Mouse (Mus musculus) midbrain, embryonic 11.5 days (tissue): ENCODE measurements around the gene Ier5l. TPM values are rescaled to one million over a fixed set of nuclear protein-coding genes. Genes with fewer than 3 reads are reported as not detected.

ENCODE experiments used
- ATAC-seq: fragments of 200-750 bp; cut with Nextera tagmentation; 2 replicates; pipeline ENCODE4 v1.8.0; 2017; ENCODE audit warnings: moderate TSS enrichment, moderate library complexity; ENCODE audit not compliant: low FRiP score
- DNase-seq: peaks from one replicate; pipeline ENCODE4 v3.0.0; 2015; ENCODE audit warnings: low spot score; ENCODE audit errors: missing footprints
- H3K27ac ChIP-seq: fragments of 300-500 bp; sonication (generic); 2 replicates; pipeline ENCODE4 v1.5.1; 2014; ENCODE audit warnings: low read depth, low read length
- H3K27me3 ChIP-seq: fragments of 300-500 bp; sonication (generic); 2 replicates; pipeline ENCODE4 v1.6.1; 2014; ENCODE audit warnings: mild to moderate bottlenecking, low read length, moderate library complexity, mixed read lengths; ENCODE audit not compliant: control insufficient read depth, insufficient read depth
- H3K36me3 ChIP-seq: fragments of 300-500 bp; sonication (generic); 2 replicates; pipeline ENCODE4 v1.6.1; 2014; ENCODE audit warnings: mild to moderate bottlenecking, low read length, moderate library complexity, mixed read lengths; ENCODE audit not compliant: control insufficient read depth, insufficient read depth
- H3K4me1 ChIP-seq: fragments of 300-500 bp; sonication (generic); 2 replicates; pipeline ENCODE4 v1.6.1; 2014; ENCODE audit warnings: low read length; ENCODE audit not compliant: control insufficient read depth, insufficient read depth
- H3K4me2 ChIP-seq: fragments of 300-500 bp; sonication (generic); 2 replicates; pipeline ENCODE4 v1.6.1; 2014; ENCODE audit warnings: mild to moderate bottlenecking, moderate library complexity
- H3K4me3 ChIP-seq: fragments of 300-500 bp; sonication (generic); 2 replicates; pipeline ENCODE4 v1.5.1; 2014; ENCODE audit warnings: low read depth, low read length
- H3K9ac ChIP-seq: fragments of 300-500 bp; sonication (generic); 2 replicates; pipeline ENCODE4 v1.6.1; 2014; ENCODE audit warnings: low read length
- H3K9me3 ChIP-seq: fragments of 300-500 bp; sonication (generic); 2 replicates; pipeline ENCODE4 v1.6.1; 2016; ENCODE audit warnings: low read length; ENCODE audit not compliant: control insufficient read depth
- WGBS: fragments of 180-500 bp; shearing (Covaris S2); extraction: QIAGEN DNeasy Blood & Tissue Kit; methylation state at CpG from one replicate; pipeline ENCODE4 v1.1.7; 2014; 5-methylcytosine and 5-hydroxymethylcytosine counted together
- polyA plus RNA-seq: library from polyadenylated mRNA; unstranded; fragments of >200 nt; fragmentation: Nextera tagmentation; extraction: Ambion mirVana; gene quantifications from 2 replicates; pipeline ENCODE4 v1.2.1, GENCODE M21; 2014

Ier5l gene
- polyA plus RNA-seq, 1 experiment from 2014 or later = 5.0 TPM

DNA sequence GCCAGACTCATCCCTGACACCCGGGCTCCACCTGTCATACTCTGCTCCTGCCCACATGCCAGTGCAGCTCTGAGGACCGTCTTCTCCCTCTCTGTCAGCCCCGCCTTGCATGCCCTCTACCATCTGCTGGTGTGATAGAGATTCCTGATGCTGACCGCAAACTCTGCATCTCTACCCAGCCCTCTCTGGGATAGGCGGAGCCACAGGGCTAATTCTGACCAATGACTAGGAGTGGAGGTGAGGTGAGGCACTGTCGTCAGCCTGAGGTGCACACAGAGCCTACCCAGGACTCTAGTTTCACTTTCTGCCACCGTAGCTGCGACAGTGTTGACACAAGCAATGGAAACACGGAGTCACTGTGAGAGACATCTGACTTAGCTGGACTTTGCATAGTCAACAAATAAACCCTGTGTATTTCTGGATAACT, 10.1 kb downstream of the Ier5l start:
- H3K4me1 ChIP-seq = peaks cover 8% of the 10 kb centered on the region
- no peak overlapping the region; the same call in 1 of the 2 replicates for H3K27ac ChIP-seq
- DNase-seq (no peak), ATAC-seq (peak; percentile 66; the same call in 1 of the 2 replicates)
- no peaks in the 10 kb centered on the region for H3K9me3 ChIP-seq
- no peaks in the 10 kb centered on the region for H3K36me3 ChIP-seq
- peaks cover 5% of the 10 kb centered on the region; the same call in 1 of the 2 replicates for H3K27me3 ChIP-seq
- peak overlapping the region; percentile 31 for H3K9ac ChIP-seq
- WGBS = 6% methylated on average over 9 of the region's 9 CpGs
- H3K4me3 ChIP-seq = no peak overlapping the region
- H3K4me2 ChIP-seq = peak overlapping the region; percentile 31

DNA sequence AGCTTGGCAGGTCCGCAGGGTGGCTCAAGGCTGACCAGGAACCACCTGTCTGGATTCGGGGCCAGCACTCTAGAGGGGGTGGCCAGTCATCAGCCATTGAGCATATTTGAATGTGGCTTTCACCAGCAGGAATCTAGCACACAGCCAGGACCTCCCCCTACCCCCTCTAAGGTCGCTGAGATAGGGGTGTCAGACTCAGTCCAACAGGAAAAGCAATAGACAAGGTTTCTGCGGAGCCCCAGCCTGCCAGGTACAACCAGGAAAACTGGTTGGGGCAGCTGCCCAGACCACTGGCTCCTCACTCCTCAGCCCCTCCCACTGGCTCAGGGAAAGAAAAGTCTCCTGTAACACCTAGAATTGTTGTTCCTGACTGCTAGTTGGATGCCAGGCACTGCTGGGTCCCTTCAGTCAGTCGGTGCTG, 10.7 kb downstream of the Ier5l start:
- Histone ChIP-seq H3K27ac (no peak overlapping the region), H3K9ac (peak overlapping the region; percentile 31; the same call in 1 of the 2 replicates), H3K4me1 (peaks cover 8% of the 10 kb centered on the region), H3K36me3 (no peaks in the 10 kb centered on the region), H3K4me3 (no peak overlapping the region), H3K4me2 (peak overlapping the region; percentile 31; the same call in 1 of the 2 replicates), H3K9me3 (no peaks in the 10 kb centered on the region), H3K27me3 (peaks cover 2% of the 10 kb centered on the region; the same call in 1 of the 2 replicates)
- ATAC-seq = no peak
- WGBS = 26% methylated on average over 5 of the region's 5 CpGs
- no peak for DNase-seq

DNA sequence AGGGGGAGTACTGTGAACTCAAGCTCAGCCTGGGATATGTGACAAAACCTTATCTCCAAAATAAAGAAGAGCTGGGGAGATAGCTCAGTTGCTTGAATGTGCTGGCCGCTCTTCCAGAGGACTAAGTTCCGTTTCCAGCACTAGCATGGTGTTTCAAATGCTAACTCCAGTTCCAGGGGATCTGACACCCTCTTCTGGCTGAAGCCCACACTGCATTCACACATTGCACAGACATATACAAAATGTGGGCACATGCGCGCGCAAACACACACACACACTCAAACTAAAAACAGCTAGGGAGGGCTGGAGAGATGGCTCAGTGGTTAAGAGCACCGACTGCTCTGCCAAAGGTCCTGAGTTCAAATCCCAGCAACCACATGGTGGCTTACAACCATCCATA, 14.8 kb downstream of the Ier5l start:
- Histone ChIP-seq H3K4me1 (peaks cover 8% of the 10 kb centered on the region), H3K4me3 (no peak overlapping the region), H3K9ac (no peak overlapping the region), H3K36me3 (no peaks in the 10 kb centered on the region), H3K4me2 (no peak overlapping the region), H3K27ac (no peak overlapping the region), H3K27me3 (no peaks in the 10 kb centered on the region), H3K9me3 (no peaks in the 10 kb centered on the region)
- ATAC-seq = no peak
- DNase-seq = no peak
- WGBS = 92% methylated on average over 6 of the region's 6 CpGs

DNA sequence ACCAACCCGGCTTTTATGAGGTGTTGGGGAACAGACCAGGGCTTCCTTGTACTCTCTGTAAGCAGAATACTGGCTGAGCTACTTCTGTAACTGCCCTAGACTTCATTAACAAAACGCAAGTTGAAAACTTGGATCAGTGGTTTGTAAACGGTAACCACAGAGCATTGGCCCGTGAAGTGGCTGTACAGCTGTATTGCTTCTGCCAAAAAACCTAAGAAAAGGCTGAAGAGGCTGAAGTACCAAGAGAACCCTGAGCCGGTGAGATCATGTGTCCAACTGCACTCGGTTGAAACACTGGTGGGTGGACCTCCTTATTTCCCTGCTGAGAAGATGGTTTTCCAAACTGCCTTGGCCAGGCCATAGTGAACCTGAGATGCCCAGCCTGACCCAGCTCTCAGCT, 15.7 kb downstream of the Ier5l start:
- H3K27me3 ChIP-seq = no peaks in the 10 kb centered on the region
- H3K4me3 ChIP-seq = no peak overlapping the region
- DNase-seq (no peak), ATAC-seq (no peak)
- H3K27ac ChIP-seq = no peak overlapping the region
- 92% methylated on average over 6 of the region's 6 CpGs for WGBS
- H3K4me2 ChIP-seq = no peak overlapping the region
- peaks cover under 1% of the 10 kb centered on the region for H3K4me1 ChIP-seq
- H3K9me3 ChIP-seq = no peaks in the 10 kb centered on the region
- H3K36me3 ChIP-seq = no peaks in the 10 kb centered on the region
- no peak overlapping the region for H3K9ac ChIP-seq

DNA sequence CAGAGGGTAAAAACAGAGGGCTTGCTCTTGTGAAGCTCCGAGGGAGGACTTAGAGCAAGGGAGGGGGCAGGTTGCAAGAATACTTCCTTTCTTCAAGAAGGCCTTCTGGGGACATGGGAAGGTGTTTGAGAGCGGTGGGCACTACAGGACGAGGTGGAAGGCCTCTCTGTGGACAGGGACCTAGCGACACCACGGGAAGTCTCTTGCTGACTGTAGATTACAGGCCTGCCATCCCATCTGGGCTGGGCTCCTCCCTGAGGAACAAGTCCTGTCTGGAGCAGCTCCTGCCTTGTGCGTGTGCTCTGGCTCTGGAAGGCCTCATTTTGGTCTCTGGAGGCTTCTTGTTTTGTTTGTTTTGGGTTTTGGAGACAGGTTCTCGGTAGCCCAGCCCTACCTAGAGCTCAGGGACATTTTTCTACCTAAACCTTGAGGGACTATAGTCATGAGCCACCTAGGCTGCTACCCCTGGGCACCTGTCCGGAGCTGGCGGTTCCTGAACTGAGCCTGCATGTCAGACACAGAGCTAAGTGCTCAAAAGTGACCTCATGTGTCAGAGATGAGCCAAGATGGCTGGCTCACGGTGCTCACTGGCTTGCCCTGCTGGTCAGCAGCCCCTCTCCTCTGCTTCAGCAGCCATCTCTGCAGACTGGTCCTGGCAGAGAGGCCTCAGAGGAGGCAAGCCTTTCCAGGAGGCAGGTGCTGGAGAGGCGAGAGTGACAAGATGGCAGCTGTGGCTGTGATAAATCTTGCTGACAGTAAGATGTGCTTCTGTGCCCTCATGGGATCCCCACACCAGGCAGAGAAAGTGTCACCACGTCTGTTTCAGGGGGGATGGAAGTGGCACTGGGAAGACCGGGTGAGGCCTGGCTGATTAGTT, 17.7 kb downstream of the Ier5l start:
- no peak for DNase-seq
- H3K9ac ChIP-seq = no peak overlapping the region
- H3K4me2 ChIP-seq = no peak overlapping the region
- no peaks in the 10 kb centered on the region for H3K9me3 ChIP-seq
- no peak for ATAC-seq
- H3K36me3 ChIP-seq = no peaks in the 10 kb centered on the region
- no peak overlapping the region for H3K4me3 ChIP-seq
- no peak overlapping the region for H3K27ac ChIP-seq
- 78% methylated on average over 13 of the region's 13 CpGs for WGBS
- no peaks in the 10 kb centered on the region for H3K4me1 ChIP-seq
- H3K27me3 ChIP-seq = no peaks in the 10 kb centered on the region

DNA sequence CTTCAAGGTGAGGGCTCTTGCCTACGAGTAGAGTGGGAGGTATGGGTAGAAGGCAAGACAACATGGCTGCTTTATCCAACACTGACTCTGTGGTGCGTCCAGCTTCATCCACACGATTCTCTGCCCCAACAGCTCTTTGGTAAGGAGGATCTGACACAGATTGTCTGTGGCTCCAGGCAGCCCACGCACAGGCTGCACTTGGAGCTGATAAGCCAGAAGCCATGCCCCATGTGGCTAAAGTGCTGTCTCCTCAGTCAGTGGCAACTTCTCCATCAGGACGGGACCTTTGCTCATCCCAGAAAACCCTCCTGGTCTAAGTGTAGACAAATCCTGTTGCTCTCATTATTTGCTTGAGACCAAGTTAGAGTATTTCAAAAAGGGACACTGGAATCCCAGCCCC, 19.4 kb downstream of the Ier5l start:
- Histone ChIP-seq H3K4me3 (no peak overlapping the region), H3K9me3 (no peaks in the 10 kb centered on the region; the same call in 1 of the 2 replicates), H3K4me1 (no peaks in the 10 kb centered on the region), H3K9ac (no peak overlapping the region), H3K4me2 (no peak overlapping the region), H3K36me3 (peaks cover 5% of the 10 kb centered on the region), H3K27ac (no peak overlapping the region), H3K27me3 (no peaks in the 10 kb centered on the region)
- 86% methylated on average over 5 of the region's 5 CpGs for WGBS
- ATAC-seq (no peak), DNase-seq (no peak)

DNA sequence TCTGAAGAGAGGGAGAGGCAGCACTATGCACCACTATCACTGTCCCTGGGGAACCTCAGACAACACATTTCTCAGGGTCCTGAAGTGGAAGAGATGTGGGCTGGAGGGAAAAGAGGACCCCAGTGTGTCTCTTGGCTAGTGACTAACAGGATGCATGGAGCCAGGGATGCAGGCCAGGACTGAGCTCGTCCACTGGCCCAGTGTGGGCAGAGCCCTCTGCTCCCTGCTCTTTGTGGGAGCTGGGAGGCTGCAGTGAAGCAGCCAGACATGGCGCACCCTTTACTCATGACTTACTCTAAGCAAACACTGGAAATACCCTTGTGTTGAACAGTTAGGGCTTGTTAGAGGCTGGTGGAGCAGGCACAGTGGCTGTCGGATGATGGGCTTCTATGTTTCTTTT, 20.4 kb downstream of the Ier5l start:
- Histone ChIP-seq H3K4me1 (no peaks in the 10 kb centered on the region), H3K4me2 (no peak overlapping the region), H3K9me3 (no peaks in the 10 kb centered on the region; the same call in 1 of the 2 replicates), H3K27me3 (no peaks in the 10 kb centered on the region), H3K36me3 (peaks cover 8% of the 10 kb centered on the region), H3K4me3 (no peak overlapping the region), H3K9ac (no peak overlapping the region), H3K27ac (no peak overlapping the region)
- no peak for ATAC-seq
- DNase-seq = no peak
- WGBS = 86% methylated on average over 3 of the region's 3 CpGs

DNA sequence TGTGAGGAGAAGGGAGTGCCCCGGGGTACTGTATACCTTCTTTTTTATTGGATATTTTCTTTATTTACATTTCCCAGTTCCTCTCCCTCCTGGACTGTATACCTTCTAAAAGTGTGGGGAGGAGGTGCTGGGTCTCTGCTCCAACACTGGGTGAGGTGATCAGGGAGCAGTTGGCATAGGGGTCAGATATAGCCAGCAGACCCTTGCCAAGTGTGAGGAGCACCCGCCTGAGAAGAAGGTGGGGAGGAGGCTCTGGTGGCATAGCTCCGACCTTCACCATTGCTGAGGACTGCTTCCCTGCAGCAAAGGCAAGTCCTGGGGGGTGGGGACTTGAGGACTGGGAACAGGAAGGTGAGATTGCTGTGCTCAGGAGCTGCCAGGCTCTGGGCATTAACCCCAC, 22.5 kb downstream of the Ier5l start:
- DNase-seq = no peak
- Histone ChIP-seq H3K27ac (no peak overlapping the region), H3K4me1 (no peaks in the 10 kb centered on the region), H3K4me2 (no peak overlapping the region), H3K27me3 (no peaks in the 10 kb centered on the region), H3K4me3 (no peak overlapping the region), H3K36me3 (peaks cover 10% of the 10 kb centered on the region), H3K9ac (no peak overlapping the region), H3K9me3 (no peaks in the 10 kb centered on the region; the same call in 1 of the 2 replicates)
- ATAC-seq = no peak
- WGBS = 93% methylated on average over 3 of the region's 3 CpGs

DNA sequence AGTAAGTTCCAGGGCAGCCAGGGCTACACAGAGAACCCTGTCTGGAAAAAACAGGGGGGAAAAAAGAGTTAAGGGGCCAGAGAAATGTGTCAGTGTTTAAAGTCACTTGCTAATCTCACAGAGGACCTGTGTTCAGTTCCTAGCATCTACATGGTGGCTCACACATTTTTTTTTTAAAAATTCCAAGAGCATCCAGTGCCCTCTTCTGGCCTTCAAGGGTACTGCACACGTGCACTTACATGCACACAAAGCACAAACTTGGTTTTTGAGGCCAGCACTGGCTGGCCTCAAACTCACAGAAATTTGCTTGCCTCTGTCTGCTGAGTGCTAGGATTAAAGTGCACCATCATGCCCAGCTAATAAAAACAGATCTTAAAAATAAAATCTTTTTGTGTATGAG, 23.5 kb downstream of the Ier5l start:
- Histone ChIP-seq H3K9me3 (no peaks in the 10 kb centered on the region; the same call in 1 of the 2 replicates), H3K27me3 (no peaks in the 10 kb centered on the region)

More for the DNA sequence above, 23.5 kb downstream of the Ier5l start:
- no peak overlapping the region for H3K9ac ChIP-seq
- no peak overlapping the region for H3K4me3 ChIP-seq
- no peak for ATAC-seq
- no peak for DNase-seq
- 66% methylated on average over 1 of the region's 1 CpGs for WGBS
- peaks cover 3% of the 10 kb centered on the region for H3K4me1 ChIP-seq
- no peak overlapping the region for H3K27ac ChIP-seq
- peaks cover 13% of the 10 kb centered on the region for H3K36me3 ChIP-seq
- no peak overlapping the region for H3K4me2 ChIP-seq
